Mouse (Mus musculus) hindbrain, embryonic 10.5 days (tissue): ENCODE data around the gene Scube1. TPM values are rescaled to one million over a fixed set of nuclear protein-coding genes. Genes with fewer than 3 reads are reported as not detected.
A peak's percentile ranks its signal among the peaks of the same experiment; 100 is the strongest.

ENCODE experiments used
- DNase-seq: peaks from one replicate; pipeline ENCODE4 v3.0.0-alpha.2; 2017; ENCODE audit warnings: low spot score
- H3K27ac ChIP-seq: fragments of 300-500 bp; sonication (generic); 2 replicates; pipeline ENCODE4 v1.5.1; 2016; ENCODE audit warnings: mild to moderate bottlenecking, moderate library complexity
- H3K27me3 ChIP-seq: fragments of 300-500 bp; sonication (generic); 2 replicates; pipeline ENCODE4 v1.6.1; 2016; ENCODE audit warnings: mild to moderate bottlenecking; ENCODE audit not compliant: poor library complexity, insufficient read depth, severe bottlenecking
- H3K36me3 ChIP-seq: fragments of 300-500 bp; sonication (generic); 2 replicates; pipeline ENCODE4 v1.6.1; 2016; ENCODE audit warnings: mild to moderate bottlenecking, moderate library complexity
- H3K4me1 ChIP-seq: fragments of 300-500 bp; sonication (generic); replicated peaks from 2 replicates; pipeline ENCODE4 v1.6.1; 2016; ENCODE audit warnings: mild to moderate bottlenecking
- H3K4me3 ChIP-seq: fragments of 300-500 bp; sonication (generic); 2 replicates; pipeline ENCODE4 v1.5.1; 2016; ENCODE audit warnings: mild to moderate bottlenecking, moderate library complexity
- H3K9me3 ChIP-seq: fragments of 300-500 bp; sonication (generic); 2 replicates; pipeline ENCODE4 v1.6.1; 2016; ENCODE audit warnings: mild to moderate bottlenecking, moderate library complexity
- WGBS: fragments of 180-500 bp; shearing (Covaris S2); methylation state at CpG from one replicate; pipeline ENCODE4 v1.1.7; 2016; 5-methylcytosine and 5-hydroxymethylcytosine counted together
- polyA plus RNA-seq: library from polyadenylated mRNA; unstranded; fragments of >200 nt; fragmentation: Nextera tagmentation; extraction: Ambion mirVana; gene quantifications from 2 replicates; pipeline ENCODE4 v1.2.1, GENCODE M21; 2016

Scube1 gene
- polyA plus RNA-seq, 1 experiment from 2014 or later, result 62.6 TPM

DNA sequence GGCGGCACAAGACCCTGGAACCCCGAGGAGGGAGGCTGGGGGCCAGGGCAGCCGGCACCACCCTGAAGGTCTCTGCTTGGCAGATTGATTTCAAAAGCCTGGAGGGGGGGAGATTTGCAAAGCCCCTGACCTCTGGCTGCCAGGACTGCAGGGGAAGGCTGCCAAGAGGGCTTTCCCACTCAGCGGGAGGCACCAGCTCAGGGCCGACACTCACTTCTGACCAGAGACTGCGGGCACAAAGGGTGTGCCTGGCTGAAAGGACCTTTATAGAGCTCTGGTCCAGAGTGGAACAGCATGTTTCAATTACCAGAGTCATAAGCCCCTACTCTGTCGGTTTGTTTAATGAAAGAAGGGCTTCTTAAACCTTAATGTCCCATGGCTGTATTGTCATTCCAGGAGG is 46.7 kb downstream of the Scube1 start:
- H3K27ac ChIP-seq, result peak overlapping the region; percentile 79
- H3K27me3 ChIP-seq, result peaks cover 34% of the 10 kb centered on the region
- peak overlapping the region; percentile 23 for H3K4me3 ChIP-seq
- no peaks in the 10 kb centered on the region for H3K9me3 ChIP-seq
- peaks cover 71% of the 10 kb centered on the region for H3K4me1 ChIP-seq
- 8% methylated on average over 7 of the region's 7 CpGs for WGBS
- DNase-seq, result peak; percentile 53
- H3K36me3 ChIP-seq, result peaks cover 40% of the 10 kb centered on the region

DNA sequence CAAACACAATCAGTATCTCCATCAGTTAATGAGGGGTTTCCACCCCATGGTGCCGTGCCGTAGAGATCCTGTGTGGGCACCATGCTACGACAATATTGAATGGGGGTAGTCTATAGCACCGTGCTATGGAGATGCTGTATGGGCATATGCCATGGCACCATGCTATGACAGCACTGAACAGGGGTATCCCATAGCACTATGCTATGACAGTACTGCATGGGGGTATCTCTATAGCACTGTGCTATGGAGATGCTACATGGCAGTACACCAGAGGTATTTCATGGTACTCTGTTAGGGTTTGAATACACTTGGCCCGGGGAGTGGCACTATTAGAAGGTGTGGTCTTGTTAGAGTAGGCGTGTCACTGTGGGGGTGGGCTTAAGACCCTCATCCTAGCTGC is 47.7 kb downstream of the Scube1 start:
- Histone ChIP-seq H3K4me3 (no peak overlapping the region), H3K27me3 (peaks cover 34% of the 10 kb centered on the region), H3K4me1 (peaks cover 66% of the 10 kb centered on the region), H3K36me3 (peaks cover 50% of the 10 kb centered on the region), H3K27ac (no peak overlapping the region), H3K9me3 (no peaks in the 10 kb centered on the region)
- DNase-seq, result no peak
- WGBS, result 97% methylated on average over 6 of the region's 6 CpGs

DNA sequence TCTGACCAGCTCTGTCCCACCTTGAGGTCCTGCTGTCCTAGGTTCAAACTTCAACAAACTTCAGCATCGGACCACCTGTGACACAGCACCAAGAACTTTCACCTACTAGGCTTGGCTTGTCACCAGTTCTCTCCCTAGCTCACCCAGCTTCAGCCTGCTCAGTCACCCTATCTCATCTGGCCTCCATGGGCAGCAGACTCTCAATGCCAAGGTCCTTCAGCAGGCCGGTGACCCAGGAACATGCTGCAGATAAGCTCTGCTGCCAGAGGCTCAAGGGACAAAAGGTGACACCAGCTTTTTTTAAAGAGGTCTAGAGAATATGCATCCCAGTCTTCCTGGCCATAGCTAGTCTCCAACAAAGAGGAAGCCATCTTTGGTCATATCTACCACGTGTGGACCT is 48.5 kb downstream of the Scube1 start:
- no peaks in the 10 kb centered on the region for H3K9me3 ChIP-seq
- H3K27ac ChIP-seq, result no peak overlapping the region
- DNase-seq, result no peak
- H3K4me1 ChIP-seq, result peaks cover 66% of the 10 kb centered on the region
- 92% methylated on average over 3 of the region's 3 CpGs for WGBS
- H3K36me3 ChIP-seq, result peaks cover 57% of the 10 kb centered on the region
- H3K4me3 ChIP-seq, result no peak overlapping the region
- H3K27me3 ChIP-seq, result peaks cover 27% of the 10 kb centered on the region

DNA sequence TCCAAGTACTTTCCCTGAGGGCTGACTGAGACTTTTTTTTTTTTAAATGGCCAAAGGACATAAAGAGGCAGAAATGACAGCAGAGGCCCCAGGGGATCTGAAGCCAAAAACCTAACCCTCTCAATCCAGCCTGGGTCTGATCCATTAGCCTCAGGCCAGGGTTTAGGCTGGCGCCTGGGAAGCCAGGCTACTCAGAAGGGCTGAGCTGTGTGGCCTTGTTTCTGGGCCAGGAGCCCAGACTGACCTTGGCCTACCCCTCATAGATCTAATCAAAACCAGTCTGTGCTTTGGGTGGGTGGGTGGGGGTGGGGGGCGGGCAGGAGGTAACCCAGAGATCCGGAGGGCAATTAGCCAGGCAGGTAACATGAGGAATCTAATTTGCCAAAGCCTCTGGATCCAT is 51.2 kb downstream of the Scube1 start:
- Histone ChIP-seq H3K4me3 (no peak overlapping the region), H3K4me1 (peaks cover 55% of the 10 kb centered on the region), H3K27ac (no peak overlapping the region), H3K27me3 (peaks cover 4% of the 10 kb centered on the region; the same call in 1 of the 2 replicates), H3K9me3 (no peaks in the 10 kb centered on the region), H3K36me3 (peaks cover 74% of the 10 kb centered on the region)
- DNase-seq, result no peak
- WGBS, result 72% methylated on average over 3 of the region's 3 CpGs

DNA sequence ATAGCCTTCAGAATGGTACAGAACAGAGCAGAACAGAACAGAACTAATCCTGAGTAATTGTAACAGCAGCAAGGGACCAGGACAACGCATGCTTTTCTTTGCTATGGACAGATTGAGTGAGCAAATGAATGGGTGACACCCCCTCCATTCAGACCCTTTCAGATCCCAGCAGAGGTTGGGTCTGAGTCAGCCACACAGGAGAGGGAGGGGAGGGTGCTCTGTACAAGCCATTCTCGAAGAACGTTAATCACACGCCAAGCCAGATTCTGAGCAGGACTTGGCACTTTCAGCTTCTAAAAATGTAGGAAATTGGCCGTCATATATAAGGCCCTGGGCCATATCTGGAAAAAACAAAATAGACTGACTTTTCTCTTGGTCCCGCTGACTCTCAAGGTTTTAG is 57.3 kb downstream of the Scube1 start:
- Histone ChIP-seq H3K4me3 (no peak overlapping the region), H3K4me1 (peaks cover 85% of the 10 kb centered on the region), H3K36me3 (peaks cover 39% of the 10 kb centered on the region), H3K27ac (peak overlapping the region; percentile 59; the same call in 1 of the 2 replicates), H3K9me3 (no peaks in the 10 kb centered on the region), H3K27me3 (peaks cover 7% of the 10 kb centered on the region; the same call in 1 of the 2 replicates)
- no peak for DNase-seq
- WGBS, result 52% methylated on average over 6 of the region's 6 CpGs

DNA sequence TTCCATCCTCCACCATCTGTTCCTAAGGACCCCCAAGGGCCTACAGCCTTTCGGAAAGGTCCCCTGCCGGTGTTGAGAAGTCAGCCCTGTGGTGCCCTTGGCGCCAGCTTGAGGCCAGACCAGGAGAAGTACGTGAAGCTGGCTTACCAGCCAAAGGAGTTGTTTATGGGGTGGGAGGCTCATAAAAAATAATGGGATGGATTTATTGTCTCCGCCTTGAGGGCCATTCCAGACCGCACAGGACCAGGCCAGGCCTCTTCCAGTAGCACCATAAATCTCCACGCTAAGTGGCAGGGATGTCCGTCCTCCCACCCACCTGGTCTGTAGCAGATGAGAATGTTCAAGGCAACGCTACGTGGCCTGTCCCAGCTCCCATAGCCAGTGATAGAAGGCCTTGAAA is 58.4 kb downstream of the Scube1 start:
- no peaks in the 10 kb centered on the region for H3K9me3 ChIP-seq
- H3K4me1 ChIP-seq, result peaks cover 87% of the 10 kb centered on the region
- no peak overlapping the region for H3K4me3 ChIP-seq
- H3K27ac ChIP-seq, result peak overlapping the region; percentile 59
- H3K36me3 ChIP-seq, result peaks cover 30% of the 10 kb centered on the region; the same call in 1 of the 2 replicates
- peaks cover 7% of the 10 kb centered on the region; the same call in 1 of the 2 replicates for H3K27me3 ChIP-seq
- WGBS, result 88% methylated on average over 10 of the region's 10 CpGs
- no peak for DNase-seq

DNA sequence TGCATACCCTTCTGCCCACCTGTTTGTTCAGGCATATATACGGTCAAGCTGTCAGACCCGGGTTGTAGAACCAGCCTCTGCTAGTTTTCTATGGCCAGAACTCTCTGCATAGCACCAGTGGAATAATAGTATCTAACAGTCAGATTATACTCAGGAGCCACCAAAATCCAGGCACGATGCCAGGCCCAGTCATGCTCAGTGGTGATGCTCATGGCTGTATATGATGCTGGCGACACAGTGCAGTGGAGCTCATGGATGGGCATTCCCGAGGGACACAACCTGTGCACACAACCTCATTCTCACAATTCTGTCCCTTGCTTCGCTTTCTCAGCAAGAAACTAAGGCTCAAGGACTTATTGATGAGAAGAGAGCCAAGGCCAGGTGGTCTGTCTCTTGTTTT is 58.8 kb downstream of the Scube1 start:
- 89% methylated on average over 6 of the region's 6 CpGs for WGBS
- Histone ChIP-seq H3K4me1 (peaks cover 87% of the 10 kb centered on the region), H3K4me3 (no peak overlapping the region), H3K27ac (peak overlapping the region; percentile 59; the same call in 1 of the 2 replicates), H3K9me3 (no peaks in the 10 kb centered on the region), H3K36me3 (peaks cover 29% of the 10 kb centered on the region; the same call in 1 of the 2 replicates), H3K27me3 (peaks cover 7% of the 10 kb centered on the region; the same call in 1 of the 2 replicates)
- DNase-seq, result no peak

DNA sequence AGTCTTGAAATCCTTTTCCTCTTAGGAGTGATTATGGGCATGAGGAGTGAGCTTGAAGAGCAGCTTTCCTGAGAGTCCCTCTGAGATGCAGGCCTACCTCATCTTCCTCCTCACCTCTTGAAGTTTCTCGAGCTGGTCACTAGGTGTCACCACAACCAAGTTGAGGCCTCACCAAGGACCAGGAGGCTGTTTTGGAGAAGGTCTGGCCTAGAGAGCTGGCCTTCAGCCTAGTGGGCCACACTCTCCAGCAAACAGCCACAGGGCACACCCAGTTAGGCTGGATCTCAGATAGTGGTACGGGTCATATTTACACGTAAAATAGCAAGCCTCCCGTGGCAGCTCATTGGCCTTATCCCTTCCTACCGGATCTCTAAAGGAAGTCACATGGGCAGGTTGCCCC is 60.1 kb downstream of the Scube1 start:
- Histone ChIP-seq H3K36me3 (peaks cover 30% of the 10 kb centered on the region; the same call in 1 of the 2 replicates), H3K9me3 (no peaks in the 10 kb centered on the region), H3K4me1 (peaks cover 93% of the 10 kb centered on the region), H3K27me3 (peaks cover 7% of the 10 kb centered on the region; the same call in 1 of the 2 replicates), H3K27ac (no peak overlapping the region), H3K4me3 (no peak overlapping the region)
- peak; percentile 52 for DNase-seq
- WGBS, result 54% methylated on average over 5 of the region's 5 CpGs

DNA sequence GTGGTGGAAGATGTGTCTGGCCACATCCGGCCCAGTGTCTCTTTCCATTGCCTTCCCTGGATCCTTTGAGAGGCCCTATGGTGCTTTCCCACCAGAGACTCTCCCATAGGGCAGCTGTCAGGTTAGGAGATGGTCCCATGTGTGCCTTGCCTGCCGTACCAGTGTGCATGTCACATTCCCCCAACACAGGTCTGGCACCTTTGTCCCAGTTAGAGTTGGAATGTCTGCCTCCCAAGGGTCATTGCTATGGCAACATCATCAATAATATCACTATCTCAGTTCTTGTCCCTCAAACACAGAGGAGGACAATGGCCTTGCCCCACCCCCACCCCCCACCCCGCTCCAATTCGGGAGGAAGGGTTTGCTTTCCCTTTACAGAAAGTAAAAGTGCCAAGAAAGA is 61.8 kb downstream of the Scube1 start:
- H3K9me3 ChIP-seq, result no peaks in the 10 kb centered on the region
- peak overlapping the region; percentile 54; the same call in 1 of the 2 replicates for H3K27ac ChIP-seq
- no peak overlapping the region for H3K4me3 ChIP-seq
- peaks cover 88% of the 10 kb centered on the region for H3K4me1 ChIP-seq
- peak; percentile 33 for DNase-seq
- H3K27me3 ChIP-seq, result peaks cover 4% of the 10 kb centered on the region; the same call in 1 of the 2 replicates
- H3K36me3 ChIP-seq, result peaks cover 37% of the 10 kb centered on the region
- 34% methylated on average over 4 of the region's 4 CpGs for WGBS

DNA sequence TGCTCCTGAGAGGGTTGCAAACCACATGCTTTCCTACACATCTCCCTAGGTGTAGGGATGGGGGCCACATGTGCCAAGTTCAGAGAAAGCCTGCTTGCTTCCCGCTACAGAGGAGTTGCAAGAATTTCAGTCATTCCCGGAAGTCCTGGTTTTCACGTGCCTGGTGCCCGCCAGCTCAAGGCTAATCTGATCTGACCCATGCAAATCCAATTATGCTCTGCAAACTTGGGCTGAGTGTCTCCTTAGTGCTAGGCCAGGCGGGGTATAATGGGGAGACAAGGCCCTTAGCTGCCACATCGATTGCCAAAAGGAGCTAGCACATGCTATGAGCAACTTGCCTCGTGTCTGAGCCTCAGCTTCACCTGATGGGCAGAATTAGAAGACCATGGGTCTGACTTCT is 62.7 kb downstream of the Scube1 start:
- DNase-seq, result no peak
- Histone ChIP-seq H3K27me3 (peaks cover 4% of the 10 kb centered on the region; the same call in 1 of the 2 replicates), H3K4me1 (peaks cover 78% of the 10 kb centered on the region), H3K36me3 (peaks cover 46% of the 10 kb centered on the region), H3K27ac (peak overlapping the region; percentile 31; the same call in 1 of the 2 replicates), H3K9me3 (no peaks in the 10 kb centered on the region), H3K4me3 (no peak overlapping the region)
- 55% methylated on average over 7 of the region's 7 CpGs for WGBS

DNA sequence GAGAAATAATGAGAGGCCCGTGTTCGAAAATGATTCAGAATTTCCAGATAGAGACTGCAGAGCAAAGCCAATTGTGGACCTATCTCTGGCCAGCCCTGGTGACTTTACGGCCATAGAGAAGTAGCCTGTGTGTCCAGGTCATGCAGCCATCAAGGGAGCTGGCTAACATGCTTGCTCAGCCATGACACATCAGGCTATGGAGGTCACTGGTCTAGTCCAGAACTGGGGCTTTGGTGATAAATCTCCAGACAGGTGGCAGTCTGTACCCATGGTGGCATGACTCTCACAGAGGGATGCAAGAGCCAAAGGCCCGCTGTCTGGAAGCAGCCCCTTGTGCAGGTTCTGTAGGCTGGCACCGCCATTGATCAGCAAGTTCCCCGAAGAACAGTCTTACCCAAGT is 82.3 kb downstream of the Scube1 start:
- Histone ChIP-seq H3K4me3 (no peak overlapping the region), H3K4me1 (peaks cover 35% of the 10 kb centered on the region), H3K27ac (no peak overlapping the region), H3K9me3 (no peaks in the 10 kb centered on the region), H3K36me3 (peaks cover 81% of the 10 kb centered on the region), H3K27me3 (no peaks in the 10 kb centered on the region)
- WGBS, result 96% methylated on average over 6 of the region's 6 CpGs
- DNase-seq, result no peak

DNA sequence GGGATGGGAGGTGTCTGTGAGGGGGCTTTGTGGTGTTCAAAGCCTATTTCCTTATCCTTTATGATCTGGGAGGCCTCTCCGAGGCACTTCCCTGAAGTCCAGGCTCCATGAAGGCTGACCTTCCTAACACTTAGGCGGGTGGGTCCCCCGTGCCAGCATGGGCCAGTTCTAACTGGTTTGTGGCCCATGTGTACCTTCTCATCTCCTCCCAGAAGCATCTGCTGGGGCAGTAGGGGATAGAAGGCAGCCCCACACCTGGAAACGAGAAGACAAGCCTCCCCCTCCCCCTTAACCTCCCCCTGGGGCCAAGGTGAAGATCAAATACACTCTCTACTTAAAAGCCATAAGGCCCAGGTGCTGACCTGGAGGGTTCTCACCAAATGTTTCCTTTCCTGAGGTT is 84.6 kb downstream of the Scube1 start:
- WGBS, result 71% methylated on average over 4 of the region's 4 CpGs
- DNase-seq, result no peak
- Histone ChIP-seq H3K27me3 (no peaks in the 10 kb centered on the region), H3K27ac (peak overlapping the region; percentile 50; the same call in 1 of the 2 replicates), H3K9me3 (no peaks in the 10 kb centered on the region), H3K36me3 (peaks cover 81% of the 10 kb centered on the region), H3K4me1 (peaks cover 28% of the 10 kb centered on the region), H3K4me3 (no peak overlapping the region)

DNA sequence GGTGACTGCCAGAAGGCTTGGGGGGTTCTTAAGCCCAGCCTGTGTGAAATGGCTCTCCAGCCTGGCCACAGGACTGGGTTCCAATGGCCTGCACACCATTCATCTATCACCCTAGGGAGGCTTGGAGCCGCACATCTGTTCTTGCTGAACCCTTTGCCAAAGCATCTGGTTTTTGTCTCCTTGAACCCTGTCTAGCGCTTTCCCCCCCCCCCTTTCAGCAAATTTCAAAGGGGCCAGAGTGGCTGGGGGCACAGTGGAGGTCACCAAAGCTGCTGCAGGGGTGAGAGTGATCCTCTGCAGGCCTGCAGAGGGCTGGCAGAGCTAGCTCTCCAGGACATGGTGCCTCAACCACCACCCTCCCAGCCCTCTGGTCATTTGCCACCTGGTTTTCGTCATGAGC is 85.7 kb downstream of the Scube1 start:
- 52% methylated on average over 3 of the region's 3 CpGs for WGBS
- DNase-seq, result peak; percentile 48
- H3K4me1 ChIP-seq, result peaks cover 26% of the 10 kb centered on the region
- H3K36me3 ChIP-seq, result peaks cover 81% of the 10 kb centered on the region
- no peaks in the 10 kb centered on the region for H3K27me3 ChIP-seq
- no peak overlapping the region for H3K4me3 ChIP-seq
- peak overlapping the region; percentile 53; the same call in 1 of the 2 replicates for H3K27ac ChIP-seq
- H3K9me3 ChIP-seq, result no peaks in the 10 kb centered on the region
